Mouse (Mus musculus) stomach, postnatal 0 days (tissue): ENCODE data around the gene Map2k2.
A peak's percentile ranks its signal among the peaks of the same experiment; 100 is the strongest.

ENCODE experiments used
- CTCF ChIP-seq: IDR thresholded peaks from 2 replicates; pipeline ENCODE4 v1.5.1; 2016; ENCODE audit warnings: antibody characterized with exemption, low read depth, mild to moderate bottlenecking, moderate library complexity
- EP300 ChIP-seq: optimal IDR thresholded peaks from 2 replicates; pipeline ENCODE3; 2016; ENCODE audit warnings: antibody characterized with exemption

DNA sequence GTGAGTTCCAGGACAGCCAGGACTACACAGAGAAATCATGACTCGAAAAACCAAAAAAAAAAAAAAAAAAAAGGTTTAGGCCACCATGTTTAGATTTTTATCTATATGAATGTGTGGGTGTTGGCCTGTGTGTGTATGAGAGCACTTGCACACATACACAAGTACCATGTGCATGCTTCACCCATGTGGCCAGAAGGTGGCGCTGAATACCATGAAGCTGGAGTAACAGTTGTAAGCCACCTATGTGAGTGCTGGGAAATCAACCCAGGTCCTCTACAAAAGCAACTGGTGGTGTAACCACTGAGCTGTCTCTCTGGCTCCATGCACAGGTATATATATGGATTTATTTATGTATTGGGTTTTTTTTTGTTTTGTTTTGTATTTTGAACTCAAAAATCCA lies 18.7 kb upstream of the Map2k2 start:
- TF ChIP-seq CTCF (peak; percentile 58), EP300 (no peak)
